Mouse (Mus musculus) limb, embryonic 11.5 days (tissue): ENCODE data around the gene Mup16. TPM values are rescaled to one million over a fixed set of nuclear protein-coding genes. Genes with fewer than 3 reads are reported as not detected.
"Not testable (repeated sequence)": the region's sequence is repeated elsewhere in the genome, so short reads cannot be mapped to it uniquely, and the experiment has no call there.

ENCODE experiments used
- ATAC-seq: fragments of 200-750 bp; cut with Nextera tagmentation; 2 replicates; pipeline ENCODE4 v1.8.0; 2017; ENCODE audit warnings: low read depth; ENCODE audit not compliant: insufficient number of reproducible peaks, low FRiP score, low TSS enrichment
- DNase-seq: peaks from one replicate; pipeline ENCODE4 v3.0.0-alpha.2; 2015; ENCODE audit warnings: low spot score
- H3K27ac ChIP-seq: fragments of 300-500 bp; sonication (generic); replicated peaks from 2 replicates; pipeline ENCODE4 v1.5.1; 2014; ENCODE audit warnings: low read depth, mild to moderate bottlenecking, low read length
- H3K27me3 ChIP-seq: fragments of 300-500 bp; sonication (generic); 2 replicates; pipeline ENCODE4 v1.6.1; 2014; ENCODE audit warnings: mild to moderate bottlenecking, low read length, mixed read lengths; ENCODE audit not compliant: control insufficient read depth, insufficient read depth
- H3K36me3 ChIP-seq: fragments of 300-500 bp; sonication (generic); 2 replicates; pipeline ENCODE4 v1.6.1; 2014; ENCODE audit warnings: mild to moderate bottlenecking, low read length, moderate library complexity, mixed read lengths; ENCODE audit not compliant: control insufficient read depth, insufficient read depth
- H3K4me1 ChIP-seq: fragments of 300-500 bp; sonication (generic); 2 replicates; pipeline ENCODE4 v1.6.1; 2014; ENCODE audit warnings: low read length, mixed read lengths; ENCODE audit not compliant: control insufficient read depth, insufficient read depth
- H3K4me2 ChIP-seq: fragments of 300-500 bp; sonication (generic); 2 replicates; pipeline ENCODE4 v1.6.1; 2014; ENCODE audit warnings: low read depth, mild to moderate bottlenecking, moderate library complexity; ENCODE audit not compliant: severe bottlenecking
- H3K4me3 ChIP-seq: fragments of 300-500 bp; sonication (generic); 2 replicates; pipeline ENCODE4 v1.5.1; 2014; ENCODE audit warnings: low read depth, low read length
- H3K9ac ChIP-seq: fragments of 300-500 bp; sonication (generic); 2 replicates; pipeline ENCODE4 v1.6.1; 2014; ENCODE audit warnings: mild to moderate bottlenecking, low read length
- H3K9me3 ChIP-seq: fragments of 300-500 bp; sonication (generic); 2 replicates; pipeline ENCODE4 v1.6.1; 2016; ENCODE audit warnings: low read length; ENCODE audit not compliant: control insufficient read depth
- WGBS: fragments of 180-500 bp; shearing (Covaris S2); extraction: QIAGEN DNeasy Blood & Tissue Kit; methylation state at CpG from one replicate; pipeline ENCODE4 v1.1.7; 2014; 5-methylcytosine and 5-hydroxymethylcytosine counted together
- polyA plus RNA-seq: library from polyadenylated mRNA; unstranded; fragments of >200 nt; fragmentation: Nextera tagmentation; extraction: Ambion mirVana; gene quantifications from 2 replicates; pipeline ENCODE4 v1.2.1, GENCODE M21; 2014

Mup16 gene
- polyA plus RNA-seq, result not detected in 2 replicates

GRCm38 (mm10) chr4:61519431-61519830 lies at the start of gene Mup16:
Gene Mup16, minus strand, starts transcription at chr4:61519531.
- H3K27ac ChIP-seq, H3K9ac ChIP-seq, ATAC-seq, H3K27me3 ChIP-seq, DNase-seq, H3K4me1 ChIP-seq, H3K4me2 ChIP-seq, H3K9me3 ChIP-seq, H3K4me3 ChIP-seq, H3K36me3 ChIP-seq: not testable (repeated sequence)
- WGBS, result 89% methylated on average over 2 of the region's 4 CpGs

DNA sequence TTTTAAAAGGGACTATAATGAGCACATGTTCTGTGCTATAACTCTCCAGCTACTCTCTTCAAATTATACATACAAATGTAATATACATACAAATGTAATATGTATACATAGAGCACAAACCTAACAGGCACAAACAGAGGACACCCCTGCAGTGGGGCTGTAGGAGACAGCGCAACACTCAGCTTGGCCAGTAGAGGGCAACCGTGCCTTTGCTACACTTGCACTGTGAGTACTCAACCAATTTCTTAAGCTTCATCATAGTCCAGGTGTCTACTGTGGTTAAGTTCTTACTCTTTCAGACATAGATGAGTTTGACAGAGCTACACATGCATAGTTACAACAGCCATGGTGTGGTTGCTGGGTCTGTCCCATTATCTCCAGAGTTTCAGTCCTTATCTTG lies 36.6 kb upstream of the Mup16 start:
- 36% methylated on average over 2 of the region's 2 CpGs for WGBS
- not testable (repeated sequence) for ATAC-seq

More for the DNA sequence above, 36.6 kb upstream of the Mup16 start:
- not testable (repeated sequence) for H3K36me3 ChIP-seq, H3K27ac ChIP-seq, H3K4me1 ChIP-seq, DNase-seq, H3K4me3 ChIP-seq, H3K9me3 ChIP-seq, H3K27me3 ChIP-seq, H3K9ac ChIP-seq, H3K4me2 ChIP-seq

Other genes with a start within 250 kb of the Mup16 start
- gene Mup14, start 215.5 kb downstream of the Mup16 start, polyA plus RNA-seq, result not detected in 2 replicates
- not detected in 2 replicates for gene Mup15, start 79.8 kb downstream of the Mup16 start, polyA plus RNA-seq
- not detected in 2 replicates for gene Mup17, start 76.3 kb upstream of the Mup16 start, polyA plus RNA-seq
- not detected in 2 replicates for gene Mup18, start 154.6 kb upstream of the Mup16 start, polyA plus RNA-seq